Comparison of ENCODE assay signal across 9 mouse cellular contexts in genomic region chr13:109481446-109481845, GRCm38 (mm10).
A peak's percentile ranks its signal among the peaks of the same experiment; 100 is the strongest.
DNase-seq lines count a peak whose midpoint lies in the region; ATAC-seq and TF ChIP-seq lines count a peak whose summit lies in the region.
"Had no signal": no experiment of that assay in that cellular context is flagged by ENCODE, and none has a peak within 500 bp of the region (broad histone marks: within the 10 kb centered on the region; RNA-seq: fewer than 3 reads in every experiment).

No protein-coding gene starts in this region.

- H3K36me3 ChIP-seq in heart, postnatal 0 days (replicated peaks; ENCODE audit: control insufficient read depth, insufficient read depth, low read length): no peaks in the 10 kb centered on the region
- H3K36me3 ChIP-seq in lung, embryonic 16.5 days (ENCODE audit: control insufficient read depth, insufficient read depth, low read length): no peaks in the 10 kb centered on the region
- no peaks in the 10 kb centered on the region for H3K36me3 ChIP-seq in midbrain, embryonic 11.5 days (ENCODE audit: control insufficient read depth, insufficient read depth, low read length)

- H3K4me3 ChIP-seq in heart, postnatal 0 days (ENCODE audit: low read depth, low read length): no peak overlapping the region
- no peak overlapping the region for H3K4me3 ChIP-seq in lung, embryonic 16.5 days (ENCODE audit: low read length)
- H3K4me3 ChIP-seq in midbrain, embryonic 11.5 days (ENCODE audit: low read depth, low read length): no peak overlapping the region

- H3K9me3 ChIP-seq in heart, postnatal 0 days (replicated peaks; ENCODE audit: control insufficient read depth, low read length): no peaks in the 10 kb centered on the region
- H3K9me3 ChIP-seq in lung, embryonic 16.5 days (ENCODE audit: control insufficient read depth, low read length): no peaks in the 10 kb centered on the region
- no peaks in the 10 kb centered on the region for H3K9me3 ChIP-seq in midbrain, embryonic 11.5 days (ENCODE audit: control insufficient read depth, low read length)

- TF ChIP-seq EP300 in heart, postnatal 0 days (IDR thresholded peaks at IDR 0.05; ENCODE audit: low read depth): no peak

- TF ChIP-seq CTCF in Patski (IDR thresholded peaks at IDR 0.05): no peak
- TF ChIP-seq CTCF in heart, postnatal 0 days (IDR thresholded peaks at IDR 0.05; ENCODE audit: low read depth): no peak

- H3K27me3 ChIP-seq in Patski: no peaks in the 10 kb centered on the region
- H3K27me3 ChIP-seq in heart, postnatal 0 days (ENCODE audit: control insufficient read depth, insufficient read depth, low read length): no peaks in the 10 kb centered on the region
- H3K27me3 ChIP-seq in lung, embryonic 16.5 days (ENCODE audit: control insufficient read depth, insufficient read depth, low read depth, low read length): no peaks in the 10 kb centered on the region
- no peaks in the 10 kb centered on the region for H3K27me3 ChIP-seq in midbrain, embryonic 11.5 days (ENCODE audit: control insufficient read depth, insufficient read depth, low read length)

- ATAC-seq in Patski: peak; percentile 80
- ATAC-seq in heart, postnatal 0 days (ENCODE audit: insufficient read depth, low read depth): peak; percentile 85
- peak; percentile 94 for ATAC-seq in lung, embryonic 16.5 days (ENCODE audit: low read depth)
- ATAC-seq in erythroblast, adult 5-6 weeks (replicated peaks; ENCODE audit: low FRiP score, poor library complexity, severe bottlenecking): no peak
- no peak for ATAC-seq in midbrain, embryonic 11.5 days (ENCODE audit: low FRiP score)

- 0 out of 2 replicates have a peak overlapping the region, but pooled peaks have one; percentile 16 for H3K4me2 ChIP-seq in heart, postnatal 0 days (ENCODE audit: low read depth, low read length)
- H3K4me2 ChIP-seq in lung, embryonic 16.5 days (ENCODE audit: low read depth, low read length): no peak overlapping the region
- H3K4me2 ChIP-seq in midbrain, embryonic 11.5 days: no peak overlapping the region

- POLR2A ChIA-PET in Patski (lab: Charles Lee): no interaction called here

- no peaks in the 10 kb centered on the region for H3K4me1 ChIP-seq in heart, postnatal 0 days (ENCODE audit: control insufficient read depth, insufficient read depth)
- 0 out of 2 replicates have a peak, but pooled peaks cover 2% of the 10 kb centered on the region for H3K4me1 ChIP-seq in lung, embryonic 16.5 days (replicated peaks; ENCODE audit: control insufficient read depth, insufficient read depth, low read length)
- no peaks in the 10 kb centered on the region for H3K4me1 ChIP-seq in midbrain, embryonic 11.5 days (ENCODE audit: control insufficient read depth, insufficient read depth, low read length)

- no peak overlapping the region for H3K9ac ChIP-seq in heart, postnatal 0 days (replicated peaks; ENCODE audit: low read depth, low read length)
- no peak overlapping the region for H3K9ac ChIP-seq in lung, embryonic 16.5 days (ENCODE audit: low read length)
- H3K9ac ChIP-seq in midbrain, embryonic 11.5 days (ENCODE audit: low read length): no peak overlapping the region

- DNase-seq in cerebellum, adult 11-12 months: peak; percentile 33
- no peak for DNase-seq in cerebellum, postnatal 14 days
- peak; percentile 34 for DNase-seq in Patski (ENCODE audit: low read depth, low spot score)
- peak; percentile 78 for DNase-seq in heart, postnatal 0 days (ENCODE audit: low spot score)
- no peak for DNase-seq in adrenal gland, postnatal 25 days
- DNase-seq in midbrain, embryonic 11.5 days (ENCODE audit: low spot score, missing footprints): no peak

- no peak overlapping the region for H3K27ac ChIP-seq in heart, postnatal 0 days (ENCODE audit: low read depth)
- H3K27ac ChIP-seq in lung, embryonic 16.5 days (ENCODE audit: low read length): 0 out of 2 replicates have a peak overlapping the region, but pooled peaks have one; percentile 5
- no peak overlapping the region for H3K27ac ChIP-seq in midbrain, embryonic 11.5 days (ENCODE audit: low read depth, low read length)
- H3K27ac ChIP-seq: kidney, postnatal 0 days had no signal

- CTCF ChIA-PET in Patski (lab: Charles Lee): no interaction called here

- WGBS in heart, postnatal 0 days: 13% methylated on average over 7 of the region's 7 CpGs
- WGBS in lung, embryonic 16.5 days: 28% methylated on average over 7 of the region's 7 CpGs
- 61% methylated on average over 7 of the region's 7 CpGs for WGBS in midbrain, embryonic 11.5 days

- in situ Hi-C loops in Patski (cut with MboI; ENCODE audit: low pct_unique_long_range_greater_than_20kb): no loop called here

Comparison
In these comparisons a context has a peak if more than half of its experiments do, and no peak if none do; other contexts are left out.
1. DNase-seq: peak in cerebellum, adult 11-12 months (single experiment), Patski (single experiment) and heart, postnatal 0 days (single experiment); none in cerebellum, postnatal 14 days (0 of 2), adrenal gland, postnatal 25 days (single experiment) and midbrain, embryonic 11.5 days (single experiment).
2. ATAC-seq: peak in Patski (single experiment), heart, postnatal 0 days (single experiment) and lung, embryonic 16.5 days (single experiment); none in erythroblast, adult 5-6 weeks (single experiment) and midbrain, embryonic 11.5 days (single experiment).